Mouse (Mus musculus) erythroblast, adult 5-6 weeks (primary cell): Measurements from ENCODE around the gene Chrng. TPM values are rescaled to one million over a fixed set of nuclear protein-coding genes. Genes with fewer than 3 reads are reported as not detected.

ENCODE experiments used
- ATAC-seq: replicated peaks from 2 replicates; pipeline ENCODE4 v1.8.0; 2016; ENCODE audit warnings: moderate number of reproducible peaks, mild to moderate bottlenecking, moderate TSS enrichment, inconsistent platforms; ENCODE audit not compliant: poor library complexity, low FRiP score, severe bottlenecking
- total RNA-seq, 2 experiments: library from RNA; stranded (forward) in 1 of 2; stranded (reverse) in 1 of 2; fragments of 150-400 nt in 1 of 2; fragments of 200-764, 138-1000 nt in 1 of 2; gene quantifications; 2 replicates each; pipeline versions ENCODE4 v1.2.3 to v1.2.4; 2015 to 2017; ENCODE audit warnings: low replicate concordance in 2 of 2

Chrng gene
- total RNA-seq, 2 experiments from 2014 or later = not detected

DNA sequence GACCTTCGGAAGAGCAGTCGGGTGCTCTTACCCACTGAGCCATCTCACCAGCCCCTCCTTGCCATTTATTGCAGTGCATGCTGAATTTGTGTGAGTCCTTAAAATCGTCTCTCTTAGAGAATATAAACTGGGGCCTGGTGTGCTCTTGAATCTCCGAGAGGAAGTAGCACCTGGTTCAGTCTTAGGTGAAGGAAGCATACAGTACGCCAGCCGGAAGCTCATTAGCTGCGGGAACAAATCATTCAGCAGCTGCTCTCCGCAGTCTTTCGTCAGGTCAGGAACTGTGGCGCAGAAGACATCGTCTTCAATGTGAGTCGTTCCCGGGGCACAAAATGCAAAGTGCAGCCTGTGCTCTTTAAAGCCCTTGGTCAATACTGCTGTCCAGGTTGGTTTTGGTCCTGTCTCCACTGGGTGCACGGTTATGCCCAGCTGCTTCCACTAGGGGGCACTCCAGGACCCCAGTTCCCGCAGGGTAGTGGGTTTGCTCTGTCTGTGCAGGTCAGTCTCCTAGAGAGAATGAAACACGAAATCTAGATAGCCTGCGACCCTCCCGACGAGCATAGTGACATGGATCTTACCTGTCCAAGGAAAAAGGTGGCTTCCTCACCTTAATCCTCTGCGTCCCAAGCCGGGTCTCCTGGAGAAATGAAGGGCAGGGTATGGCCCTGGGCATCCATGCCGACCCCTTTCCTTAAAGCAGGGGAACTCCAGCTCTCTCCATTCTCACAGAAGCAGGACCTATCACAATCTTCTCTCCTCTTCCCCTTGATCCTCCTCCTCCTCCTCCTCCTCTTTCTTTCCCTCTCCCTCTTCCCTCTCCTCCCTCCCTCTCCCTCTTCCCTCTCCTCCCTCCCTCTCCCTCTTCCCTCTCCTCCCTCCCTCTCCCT lies 41.7 kb downstream of the Chrng start:
- peak; percentile 88 for ATAC-seq

GRCm38 (mm10) chr1:87252040-87252609 lies 47.7 kb downstream of the Chrng start:
- ATAC-seq = no peak

- no peak for ATAC-seq
Observed at GRCm38 (mm10) chr1:87255173-87255572, 50.7 kb downstream of the Chrng start.

DNA sequence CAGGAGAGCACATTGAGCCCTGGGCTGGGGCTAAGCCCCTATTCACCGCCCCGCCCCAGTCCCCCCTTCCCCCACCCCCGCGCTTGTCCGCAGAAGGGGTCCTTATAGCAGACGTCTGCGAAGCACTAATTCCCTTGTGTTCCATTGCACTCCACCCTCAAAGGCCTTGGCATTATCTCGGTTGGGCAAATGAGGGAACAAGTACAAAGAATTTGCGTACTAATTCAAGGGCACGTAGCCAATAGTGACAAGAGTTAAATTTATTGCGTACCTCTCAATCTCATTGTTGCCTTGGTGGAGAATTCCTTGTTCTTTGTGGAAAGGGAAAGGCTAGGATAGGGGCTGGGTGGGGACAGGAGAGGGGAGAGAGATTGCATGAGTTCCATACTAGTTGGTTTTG lies 53.2 kb downstream of the Chrng start:
- ATAC-seq = no peak

- ATAC-seq = no peak
Observed at GRCm38 (mm10) chr1:87258484-87258883, 54.0 kb downstream of the Chrng start.

DNA sequence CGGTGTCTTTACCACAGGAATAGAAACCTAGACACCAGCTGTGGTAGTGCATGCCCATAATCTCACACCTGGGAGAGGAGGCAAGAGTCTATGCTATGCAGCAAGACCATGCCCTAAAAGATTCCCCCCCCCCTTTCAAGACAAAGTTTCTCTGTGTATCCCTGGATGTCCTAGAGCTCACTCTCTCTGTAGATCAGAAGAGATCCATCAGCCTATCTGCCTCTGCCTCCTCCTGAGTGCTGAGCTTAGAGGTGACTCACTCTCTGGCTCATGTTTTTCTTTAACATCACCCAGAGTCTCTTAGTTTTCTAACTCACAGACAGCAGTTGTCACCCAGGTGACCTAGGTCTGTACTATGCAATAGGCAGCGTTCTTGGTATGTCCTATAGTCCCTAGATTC lies 54.9 kb downstream of the Chrng start:
- no peak for ATAC-seq

Other genes with a start within 250 kb of the Chrng start
- not detected in 2 replicates for gene Alppl2, start 114.7 kb upstream of the Chrng start, total RNA-seq (2015; ENCODE audit: low replicate concordance)
- not detected in 2 replicates for gene Alppl2, start 114.7 kb upstream of the Chrng start, total RNA-seq (2017; ENCODE audit: low replicate concordance)
- gene Alpi, start 103.1 kb upstream of the Chrng start, total RNA-seq (2015; ENCODE audit: low replicate concordance) = not detected in 2 replicates
- not detected in 2 replicates for gene Alpi, start 103.1 kb upstream of the Chrng start, total RNA-seq (2017; ENCODE audit: low replicate concordance)
- gene Akp3, start 79.7 kb upstream of the Chrng start, total RNA-seq (2015; ENCODE audit: low replicate concordance) = not detected in 2 replicates
- gene Akp3, start 79.7 kb upstream of the Chrng start, total RNA-seq (2017; ENCODE audit: low replicate concordance) = not detected in 2 replicates
- gene Ecel1, start 48.1 kb upstream of the Chrng start, total RNA-seq (2015; ENCODE audit: low replicate concordance) = not detected in 2 replicates
- not detected in 2 replicates for gene Ecel1, start 48.1 kb upstream of the Chrng start, total RNA-seq (2017; ENCODE audit: low replicate concordance)
- gene Prss56, start 21.3 kb upstream of the Chrng start, total RNA-seq (2015; ENCODE audit: low replicate concordance) = not detected in 2 replicates
- gene Prss56, start 21.3 kb upstream of the Chrng start, total RNA-seq (2017; ENCODE audit: low replicate concordance) = not detected in 2 replicates
- gene Chrnd, start 14.1 kb upstream of the Chrng start, total RNA-seq (2015; ENCODE audit: low replicate concordance) = not detected in 2 replicates
- gene Chrnd, start 14.1 kb upstream of the Chrng start, total RNA-seq (2017; ENCODE audit: low replicate concordance) = not detected in 2 replicates
- gene Eif4e2, start 9.3 kb downstream of the Chrng start, total RNA-seq (2015; ENCODE audit: low replicate concordance) = 16.7 and 21.9 TPM in 2 replicates
- gene Eif4e2, start 9.3 kb downstream of the Chrng start, total RNA-seq (2017; ENCODE audit: low replicate concordance) = 33.1 and 38.9 TPM in 2 replicates
- gene Efhd1, start 59.7 kb downstream of the Chrng start, total RNA-seq (2015; ENCODE audit: low replicate concordance) = not detected in 2 replicates
- gene Efhd1, start 59.7 kb downstream of the Chrng start, total RNA-seq (2017; ENCODE audit: low replicate concordance) = not detected in 2 replicates
- gene Gigyf2, start 122.3 kb downstream of the Chrng start, total RNA-seq (2015; ENCODE audit: low replicate concordance) = 59.4 and 93.4 TPM in 2 replicates
- gene Gigyf2, start 122.3 kb downstream of the Chrng start, total RNA-seq (2017; ENCODE audit: low replicate concordance) = 169 and 215 TPM in 2 replicates
- gene Kcnj13, start 190.1 kb downstream of the Chrng start, total RNA-seq (2015; ENCODE audit: low replicate concordance) = not detected in 2 replicates
- not detected in 2 replicates for gene Kcnj13, start 190.1 kb downstream of the Chrng start, total RNA-seq (2017; ENCODE audit: low replicate concordance)